Mouse (Mus musculus): ENCODE data around the gene Ccnd2. TPM values are rescaled to one million over a fixed set of nuclear protein-coding genes. Genes with fewer than 3 reads are reported as not detected.

Ccnd2 gene
- polyA plus RNA-seq, 1 experiment from 2014 or later = 364 TPM

DNA sequence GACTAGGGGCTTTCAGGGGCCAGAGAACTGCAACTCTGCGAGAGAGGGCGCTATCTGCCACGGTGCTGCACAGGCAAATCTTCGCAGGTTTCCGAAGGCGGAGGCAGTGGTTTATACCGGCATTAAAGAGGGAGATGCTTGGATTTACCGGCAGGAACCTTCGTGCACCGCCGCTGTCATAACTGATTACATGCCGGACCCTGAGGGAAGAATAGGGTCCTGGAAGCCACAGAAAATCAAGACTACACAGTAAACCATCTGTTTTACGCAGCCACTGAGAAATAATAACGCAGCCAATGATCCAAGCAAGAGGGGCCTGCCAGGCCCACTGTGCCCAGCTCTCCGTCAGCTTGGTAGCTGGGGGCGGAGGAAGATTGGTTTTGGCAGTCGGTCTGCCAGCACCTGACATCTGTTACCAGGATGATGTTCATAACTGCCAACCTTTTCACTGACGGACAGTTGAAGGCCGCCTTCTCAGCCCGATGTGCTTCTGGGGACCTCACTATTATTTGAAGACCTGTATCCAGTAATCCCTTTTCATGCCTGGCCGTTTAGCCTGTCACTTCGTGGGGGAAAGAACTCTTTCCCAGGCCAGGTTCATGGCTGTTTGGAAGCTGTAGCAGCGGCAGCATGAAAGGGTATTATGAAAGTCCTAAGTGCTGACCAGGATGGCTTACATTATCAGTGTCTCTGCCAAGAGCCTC lies 37.1 kb downstream of the Ccnd2 start:
- no peak for TF ChIP-seq CTCF (IDR thresholded peaks at IDR 0.05; ENCODE audit: low read depth)
- Histone ChIP-seq H3K27me3 (ENCODE audit: insufficient read depth, low read length) (no peaks in the 10 kb centered on the region), H3K4me2 (ENCODE audit: low read length) (no peak overlapping the region), H3K36me3 (ENCODE audit: insufficient read depth, low read length) (no peaks in the 10 kb centered on the region), H3K9ac (ENCODE audit: low read depth, low read length) (no peak overlapping the region), H3K4me3 (replicated peaks; ENCODE audit: low read depth, low read length) (no peak overlapping the region), H3K9me3 (replicated peaks; ENCODE audit: low read length) (no peaks in the 10 kb centered on the region), H3K4me1 (replicated peaks; ENCODE audit: insufficient read depth, low read length) (no peaks in the 10 kb centered on the region), H3K27ac (no peak overlapping the region)
- 63% methylated on average over 23 of the region's 23 CpGs for WGBS
- ATAC-seq (replicated peaks; ENCODE audit: low FRiP score, low read depth) (no peak), DNase-seq (ENCODE audit: low spot score) (no peak)

DNA sequence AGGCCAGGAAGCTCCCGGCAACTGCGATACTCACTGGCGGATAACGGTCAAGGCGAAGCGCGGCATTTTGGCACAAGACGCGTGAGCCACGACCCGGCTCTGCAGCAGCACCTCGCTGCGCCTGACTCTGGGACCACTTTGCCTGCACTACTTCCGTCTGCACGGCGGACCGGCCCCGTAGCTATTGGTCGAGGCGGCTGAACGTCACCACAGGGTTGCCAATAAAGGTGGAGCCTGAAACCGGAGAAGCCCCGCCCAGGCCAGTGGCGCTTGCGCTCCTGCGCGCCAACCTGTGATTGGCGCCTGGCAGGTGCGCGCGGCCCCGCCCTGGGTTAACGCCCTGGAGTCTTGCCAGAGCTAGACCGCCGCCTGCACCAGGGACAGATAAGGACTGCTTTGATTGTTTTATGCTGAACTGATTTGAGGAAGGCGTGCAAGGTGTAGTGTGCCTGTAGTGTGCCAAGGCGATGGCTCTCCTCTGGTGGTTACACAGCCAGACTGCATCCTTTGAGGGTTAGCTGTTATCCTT lies 42.5 kb downstream of the Ccnd2 start, which contains the start of gene Tigar:
Tigar (minus strand) TSS at position 156 of the 529 bp plus-strand sequence.
- 1% methylated on average over 35 of the region's 37 CpGs for WGBS
- Histone ChIP-seq H3K4me1 (replicated peaks; ENCODE audit: insufficient read depth, low read length) (no peaks in the 10 kb centered on the region), H3K9me3 (replicated peaks; ENCODE audit: low read length) (no peaks in the 10 kb centered on the region), H3K27ac (no peak within 1 kb of the TSS), H3K4me2 (ENCODE audit: low read length) (peak within 1 kb of the TSS; percentile 74), H3K27me3 (ENCODE audit: insufficient read depth, low read length) (no peaks in the 10 kb centered on the region), H3K4me3 (replicated peaks; ENCODE audit: low read depth, low read length) (peak within 1 kb of the TSS; percentile 41), H3K36me3 (ENCODE audit: insufficient read depth, low read length) (no peaks in the 10 kb centered on the region), H3K9ac (ENCODE audit: low read depth, low read length) (peak within 1 kb of the TSS; percentile 48)
- TF ChIP-seq CTCF (IDR thresholded peaks at IDR 0.05; ENCODE audit: low read depth) = no peak
- peak; percentile 94 for DNase-seq (ENCODE audit: low spot score)
- peak; percentile 98 for ATAC-seq (replicated peaks; ENCODE audit: low FRiP score, low read depth)

DNA sequence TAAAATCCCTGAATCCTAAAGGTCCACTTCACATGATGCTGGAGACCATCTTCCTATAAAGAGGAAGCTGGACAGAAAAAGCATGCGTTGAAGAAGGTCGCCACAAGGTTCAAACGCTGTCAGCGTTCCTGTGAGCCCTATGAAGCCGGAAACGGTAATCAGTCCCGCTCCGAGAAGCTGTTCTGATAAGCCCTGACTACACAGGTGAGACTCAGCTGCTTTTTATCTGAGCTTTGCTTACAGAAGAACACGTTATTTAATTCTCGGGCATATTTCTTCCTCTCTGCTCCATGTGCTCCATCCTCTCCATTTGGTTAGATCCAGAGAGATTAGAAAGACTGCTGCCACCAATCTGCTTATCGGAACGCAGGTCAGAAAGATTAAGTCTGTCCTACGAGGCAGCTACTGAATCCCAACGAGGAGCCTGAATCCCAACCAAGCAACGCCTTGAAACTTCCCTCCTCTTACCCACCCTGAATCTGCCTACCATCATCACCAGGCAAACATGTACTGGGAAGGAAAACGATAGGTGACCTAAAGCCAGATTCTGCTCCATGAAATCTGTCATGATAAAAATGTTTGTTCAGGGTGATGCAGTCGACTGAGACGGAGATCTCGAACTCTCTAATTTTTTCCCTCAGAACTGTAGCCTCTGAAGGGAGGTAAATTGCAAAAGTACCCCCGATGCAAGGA lies 43.5 kb downstream of the Ccnd2 start:
- H3K36me3 ChIP-seq (ENCODE audit: insufficient read depth, low read length) = no peaks in the 10 kb centered on the region
- no peaks in the 10 kb centered on the region for H3K27me3 ChIP-seq (ENCODE audit: insufficient read depth, low read length)
- H3K4me1 ChIP-seq (replicated peaks; ENCODE audit: insufficient read depth, low read length) = no peaks in the 10 kb centered on the region
- H3K4me2 ChIP-seq (ENCODE audit: low read length) = peak overlapping the region; percentile 74
- no peaks in the 10 kb centered on the region for H3K9me3 ChIP-seq (replicated peaks; ENCODE audit: low read length)
- H3K4me3 ChIP-seq (replicated peaks; ENCODE audit: low read depth, low read length) = peak overlapping the region; percentile 41
- ATAC-seq (replicated peaks; ENCODE audit: low FRiP score, low read depth) = no peak
- 38% methylated on average over 20 of the region's 20 CpGs for WGBS
- H3K9ac ChIP-seq (ENCODE audit: low read depth, low read length) = peak overlapping the region; percentile 48; the same call in 1 of the 2 replicates
- TF ChIP-seq CTCF (IDR thresholded peaks at IDR 0.05; ENCODE audit: low read depth) = no peak
- no peak for DNase-seq (ENCODE audit: low spot score)
- no peak overlapping the region for H3K27ac ChIP-seq

DNA sequence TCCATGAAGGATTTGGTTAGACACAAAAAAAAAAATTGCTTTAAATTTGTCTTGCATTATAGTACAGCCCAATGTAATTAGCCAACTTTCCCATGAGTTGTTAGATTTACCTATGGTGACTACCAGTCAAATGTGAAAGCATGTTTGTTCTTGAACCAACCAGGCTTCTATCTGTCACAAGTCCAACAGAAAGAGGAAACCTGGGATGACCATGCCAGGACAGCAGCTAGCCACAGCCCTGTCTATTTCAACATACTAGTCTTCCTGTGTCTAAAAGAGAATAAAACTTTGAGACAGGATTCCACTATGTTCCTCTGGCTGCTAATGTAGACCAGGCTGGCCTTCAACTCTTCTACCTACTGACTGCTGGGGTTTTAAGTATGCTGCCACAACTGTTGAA lies 44.6 kb downstream of the Ccnd2 start:
- no peak overlapping the region for H3K9ac ChIP-seq (ENCODE audit: low read depth, low read length)
- H3K4me1 ChIP-seq (replicated peaks; ENCODE audit: insufficient read depth, low read length) = no peaks in the 10 kb centered on the region
- no peaks in the 10 kb centered on the region for H3K27me3 ChIP-seq (ENCODE audit: insufficient read depth, low read length)
- no peak for TF ChIP-seq CTCF (IDR thresholded peaks at IDR 0.05; ENCODE audit: low read depth)
- H3K4me3 ChIP-seq (replicated peaks; ENCODE audit: low read depth, low read length) = no peak overlapping the region
- no peak overlapping the region for H3K4me2 ChIP-seq (ENCODE audit: low read length)
- H3K27ac ChIP-seq = no peak overlapping the region
- ATAC-seq (replicated peaks; ENCODE audit: low FRiP score, low read depth) = no peak
- H3K36me3 ChIP-seq (ENCODE audit: insufficient read depth, low read length) = no peaks in the 10 kb centered on the region
- no peaks in the 10 kb centered on the region for H3K9me3 ChIP-seq (replicated peaks; ENCODE audit: low read length)
- no peak for DNase-seq (ENCODE audit: low spot score)

DNA sequence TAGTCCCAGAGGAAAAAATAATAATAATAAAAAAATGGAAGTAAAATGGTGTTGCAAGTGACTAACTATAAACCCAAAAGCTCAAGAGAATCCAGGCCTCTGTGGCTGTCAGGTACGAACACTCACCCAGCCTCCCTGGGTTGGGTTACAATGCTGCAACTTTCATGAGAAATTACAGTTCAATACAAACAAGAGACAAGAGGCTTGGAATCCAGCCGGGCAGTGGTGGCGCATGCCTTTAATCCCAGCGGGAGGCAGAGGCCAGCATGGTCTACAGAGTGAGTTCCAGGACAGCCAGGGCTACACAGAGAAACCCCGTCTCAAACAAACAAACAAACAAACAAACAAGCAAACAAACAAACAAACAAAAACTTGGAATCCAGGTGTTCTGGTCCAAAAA lies 45.3 kb downstream of the Ccnd2 start:
- 60% methylated on average over 5 of the region's 5 CpGs for WGBS
- ATAC-seq (replicated peaks; ENCODE audit: low FRiP score, low read depth) (no peak), DNase-seq (ENCODE audit: low spot score) (no peak)
- H3K4me1 ChIP-seq (replicated peaks; ENCODE audit: insufficient read depth, low read length) = no peaks in the 10 kb centered on the region
- H3K9ac ChIP-seq (ENCODE audit: low read depth, low read length) = no peak overlapping the region
- H3K4me3 ChIP-seq (replicated peaks; ENCODE audit: low read depth, low read length) = no peak overlapping the region
- H3K9me3 ChIP-seq (replicated peaks; ENCODE audit: low read length) = no peaks in the 10 kb centered on the region
- H3K36me3 ChIP-seq (ENCODE audit: insufficient read depth, low read length) = no peaks in the 10 kb centered on the region
- no peak for TF ChIP-seq CTCF (IDR thresholded peaks at IDR 0.05; ENCODE audit: low read depth)
- no peak overlapping the region for H3K4me2 ChIP-seq (ENCODE audit: low read length)
- H3K27me3 ChIP-seq (ENCODE audit: insufficient read depth, low read length) = no peaks in the 10 kb centered on the region
- no peak overlapping the region for H3K27ac ChIP-seq

DNA sequence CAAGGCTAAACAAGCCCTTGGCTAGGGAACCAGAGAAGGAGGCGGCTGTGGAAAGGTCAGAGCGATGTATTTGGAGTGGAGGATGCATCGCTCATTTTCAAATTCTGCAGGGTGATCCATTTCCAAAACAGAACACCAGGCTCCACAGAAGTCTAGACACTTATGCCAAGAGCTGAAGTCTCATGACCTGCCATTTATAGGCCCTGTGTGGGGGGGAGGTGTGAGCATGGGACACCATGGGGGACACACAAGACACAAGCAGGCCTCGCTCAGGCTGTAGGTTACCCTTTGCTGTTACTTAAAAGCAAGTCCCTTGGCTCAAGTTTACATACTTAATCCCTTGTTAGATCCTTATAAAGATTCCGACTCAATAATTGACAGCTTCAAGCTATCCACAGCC lies 45.8 kb downstream of the Ccnd2 start:
- no peaks in the 10 kb centered on the region for H3K27me3 ChIP-seq (ENCODE audit: insufficient read depth, low read length)
- no peaks in the 10 kb centered on the region for H3K36me3 ChIP-seq (ENCODE audit: insufficient read depth, low read length)
- H3K27ac ChIP-seq = no peak overlapping the region
- no peak overlapping the region for H3K9ac ChIP-seq (ENCODE audit: low read depth, low read length)
- H3K4me1 ChIP-seq (replicated peaks; ENCODE audit: insufficient read depth, low read length) = no peaks in the 10 kb centered on the region
- no peak for TF ChIP-seq CTCF (IDR thresholded peaks at IDR 0.05; ENCODE audit: low read depth)
- no peak overlapping the region for H3K4me3 ChIP-seq (replicated peaks; ENCODE audit: low read depth, low read length)
- 79% methylated on average over 5 of the region's 5 CpGs for WGBS
- no peaks in the 10 kb centered on the region for H3K9me3 ChIP-seq (replicated peaks; ENCODE audit: low read length)
- ATAC-seq (replicated peaks; ENCODE audit: low FRiP score, low read depth) (no peak), DNase-seq (ENCODE audit: low spot score) (no peak)
- H3K4me2 ChIP-seq (ENCODE audit: low read length) = no peak overlapping the region

Data from kidney, postnatal 0 days (tissue).